Mouse (Mus musculus) embryonic facial prominence, embryonic 11.5 days (tissue): ENCODE data around the gene Mrgprb1. TPM values are rescaled to one million over a fixed set of nuclear protein-coding genes. Genes with fewer than 3 reads are reported as not detected.
"Not testable (repeated sequence)": the region's sequence is repeated elsewhere in the genome, so short reads cannot be mapped to it uniquely, and the experiment has no call there.

Experiments used
- ATAC-seq: fragments of 200-750 bp; cut with Nextera tagmentation; replicated peaks from 2 replicates; pipeline ENCODE4 v1.8.0; 2017; ENCODE audit warnings: low read depth; ENCODE audit not compliant: insufficient number of reproducible peaks, low FRiP score, low TSS enrichment
- DNase-seq: peaks from one replicate; pipeline ENCODE4 v3.0.0-alpha.2; 2015; ENCODE audit warnings: low spot score
- H3K27ac ChIP-seq: fragments of 300-500 bp; sonication (generic); replicated peaks from 2 replicates; pipeline ENCODE4 v1.5.1; 2014; ENCODE audit warnings: mild to moderate bottlenecking, low read depth, low read length, control low read depth
- H3K27me3 ChIP-seq: fragments of 300-500 bp; sonication (generic); 2 replicates; pipeline ENCODE4 v1.6.1; 2014; ENCODE audit warnings: mild to moderate bottlenecking, low read length, moderate library complexity, mixed read lengths; ENCODE audit not compliant: control insufficient read depth, insufficient read depth
- H3K36me3 ChIP-seq: fragments of 300-500 bp; sonication (generic); replicated peaks from 2 replicates; pipeline ENCODE4 v1.6.1; 2014; ENCODE audit warnings: low read depth, mild to moderate bottlenecking, low read length, moderate library complexity, mixed read lengths; ENCODE audit not compliant: control insufficient read depth, insufficient read depth
- H3K4me1 ChIP-seq: fragments of 300-500 bp; sonication (generic); 2 replicates; pipeline ENCODE4 v1.6.1; 2014; ENCODE audit warnings: low read length, mixed read lengths; ENCODE audit not compliant: control insufficient read depth, insufficient read depth
- H3K4me2 ChIP-seq: fragments of 300-500 bp; sonication (generic); 2 replicates; pipeline ENCODE4 v1.6.1; 2014; ENCODE audit warnings: low read depth, mild to moderate bottlenecking, control low read depth, low read length, moderate library complexity
- H3K4me3 ChIP-seq: fragments of 300-500 bp; sonication (generic); 2 replicates; pipeline ENCODE4 v1.5.1; 2014; ENCODE audit warnings: low read depth, low read length, control low read depth
- H3K9ac ChIP-seq: fragments of 300-500 bp; sonication (generic); replicated peaks from 2 replicates; pipeline ENCODE4 v1.6.1; 2014; ENCODE audit warnings: mild to moderate bottlenecking, control low read depth, low read length
- H3K9me3 ChIP-seq: fragments of 300-500 bp; sonication (generic); replicated peaks from 2 replicates; pipeline ENCODE4 v1.6.1; 2016; ENCODE audit warnings: mild to moderate bottlenecking, low read length, inconsistent platforms, mixed read lengths; ENCODE audit not compliant: control insufficient read depth
- WGBS: fragments of 180-500 bp; shearing (Covaris S2); extraction: QIAGEN DNeasy Blood & Tissue Kit; methylation state at CpG from one replicate; pipeline ENCODE4 v1.1.7; 2014; 5-methylcytosine and 5-hydroxymethylcytosine counted together
- polyA plus RNA-seq: library from polyadenylated mRNA; unstranded; fragments of >200 nt; fragmentation: Nextera tagmentation; extraction: Ambion mirVana; gene quantifications from 2 replicates; pipeline ENCODE4 v1.2.1, GENCODE M21; 2014

Gene Mrgprb1
- not detected in 2 replicates for polyA plus RNA-seq

GRCm38 (mm10) chr7:48456242-48456641 lies at the start of gene Mrgprb1:
Gene Mrgprb1 (minus strand): TSS chr7:48456342.
- Histone ChIP-seq H3K4me3 (no peak within 1 kb of the TSS), H3K27me3 (no peaks in the 10 kb centered on the region), H3K4me1 (no peaks in the 10 kb centered on the region), H3K27ac (no peak within 1 kb of the TSS), H3K4me2 (no peak within 1 kb of the TSS), H3K9ac (no peak within 1 kb of the TSS), H3K36me3 (no peaks in the 10 kb centered on the region), H3K9me3 (no peaks in the 10 kb centered on the region)
- WGBS = 79% methylated on average over 3 of the region's 3 CpGs
- DNase-seq (no peak), ATAC-seq (no peak)

GRCm38 (mm10) chr7:48499221-48499620 lies 43.1 kb upstream of the Mrgprb1 start, which contains the start of gene Mrgprx2:
Gene Mrgprx2 (minus strand): TSS chr7:48499321.
- Histone ChIP-seq H3K9ac (no peak within 1 kb of the TSS), H3K4me2 (no peak within 1 kb of the TSS), H3K9me3 (no peaks in the 10 kb centered on the region), H3K36me3 (no peaks in the 10 kb centered on the region), H3K27ac (no peak within 1 kb of the TSS), H3K27me3 (no peaks in the 10 kb centered on the region), H3K4me1 (no peaks in the 10 kb centered on the region), H3K4me3 (no peak within 1 kb of the TSS)
- DNase-seq = no peak
- ATAC-seq = no peak

DNA sequence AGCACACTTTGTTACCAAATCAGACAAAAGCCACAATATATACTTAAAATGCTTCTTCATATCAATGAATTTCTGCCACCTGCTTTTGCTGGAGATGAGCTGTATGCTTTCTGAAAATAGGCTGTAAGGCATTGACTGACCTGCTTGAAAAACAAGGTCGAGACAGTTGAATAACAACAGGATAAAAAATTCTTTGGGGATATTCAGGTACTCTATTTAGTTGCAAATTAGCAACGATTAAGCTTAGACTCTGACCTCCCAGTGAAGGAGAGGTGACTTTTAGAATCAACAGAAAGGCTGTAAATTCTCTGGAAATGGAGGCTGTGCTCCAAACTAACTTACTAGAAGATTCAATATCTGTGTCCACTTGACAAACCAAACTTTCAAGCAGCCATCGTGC lies 19.6 kb downstream of the Mrgprb1 start:
- Histone ChIP-seq H3K9me3 (no peaks in the 10 kb centered on the region), H3K36me3 (no peaks in the 10 kb centered on the region), H3K27ac (no peak overlapping the region), H3K4me1 (no peaks in the 10 kb centered on the region), H3K4me3 (no peak overlapping the region), H3K9ac (no peak overlapping the region), H3K4me2 (no peak overlapping the region), H3K27me3 (no peaks in the 10 kb centered on the region)
- no peak for DNase-seq
- no peak for ATAC-seq
- WGBS = 61% methylated on average over 3 of the region's 3 CpGs

- H3K36me3 ChIP-seq, H3K4me2 ChIP-seq, H3K27ac ChIP-seq, ATAC-seq, H3K4me1 ChIP-seq, H3K9me3 ChIP-seq, H3K27me3 ChIP-seq, H3K9ac ChIP-seq, DNase-seq, H3K4me3 ChIP-seq: not testable (repeated sequence)
- WGBS = 82% methylated on average over 3 of the region's 3 CpGs
Observed at GRCm38 (mm10) chr7:48435936-48436335, 20.2 kb downstream of the Mrgprb1 start.

Other genes starting within 250 kb of the Mrgprb1 start
- gene Mrgprb8, start 67.8 kb downstream of the Mrgprb1 start, polyA plus RNA-seq = not detected in 2 replicates
- not detected in 2 replicates for gene Mrgprx2, start 43.0 kb upstream of the Mrgprb1 start, polyA plus RNA-seq
- gene Mrgprb2, start 101.7 kb upstream of the Mrgprb1 start, polyA plus RNA-seq = not detected in 2 replicates
- gene Mrgprb3, start 187.5 kb upstream of the Mrgprb1 start, polyA plus RNA-seq = not detected in 2 replicates